Mouse (Mus musculus) ES-CJ7 (cell line): ENCODE data around the gene Yipf1.

Source experiments
- DNase-seq: peaks from one replicate; pipeline ENCODE4 v3.0.0; 2011; ENCODE audit warnings: low read depth, low spot score

Gene Yipf1

GRCm38 (mm10) chr4:107372304-107372703 lies 58.1 kb downstream of the Yipf1 start:
- DNase-seq, result no peak

- DNase-seq, result no peak
Observed at GRCm38 (mm10) chr4:107374677-107375076, 60.5 kb downstream of the Yipf1 start.

- DNase-seq, result no peak
Observed at GRCm38 (mm10) chr4:107378954-107379353, 64.8 kb downstream of the Yipf1 start.

- DNase-seq, result no peak
Observed at GRCm38 (mm10) chr4:107380871-107381270, 66.7 kb downstream of the Yipf1 start.

GRCm38 (mm10) chr4:107387038-107387437 lies 72.9 kb downstream of the Yipf1 start:
- DNase-seq, result no peak

GRCm38 (mm10) chr4:107387465-107387864 lies 73.3 kb downstream of the Yipf1 start:
- no peak for DNase-seq

- no peak for DNase-seq
Observed at GRCm38 (mm10) chr4:107388291-107388690, 74.1 kb downstream of the Yipf1 start.

GRCm38 (mm10) chr4:107389345-107389744 lies 75.2 kb downstream of the Yipf1 start:
- no peak for DNase-seq

GRCm38 (mm10) chr4:107393771-107394170 lies 79.6 kb downstream of the Yipf1 start:
- DNase-seq, result no peak
